Mouse (Mus musculus) testis, adult 2 months (tissue): ENCODE measurements around the gene Jakmip3.

ENCODE experiments used
- CTCF ChIP-seq: fragments of 200-500 bp; IDR thresholded peaks from 2 replicates; pipeline ENCODE4 v1.5.1; 2012; ENCODE audit warnings: low read depth, mild to moderate bottlenecking, inconsistent platforms, low read length, moderate library complexity; ENCODE audit not compliant: control insufficient read depth, insufficient read depth, insufficient replicate concordance
- POLR2A ChIP-seq: fragments of 200-500 bp; IDR thresholded peaks from 2 replicates; pipeline ENCODE4 v1.6.1; 2012; ENCODE audit warnings: low read depth, mild to moderate bottlenecking, inconsistent platforms, low read length, moderate library complexity; ENCODE audit not compliant: control insufficient read depth

GRCm38 (mm10) chr7:138940612-138941461, at the start of gene Jakmip3:
- TF ChIP-seq POLR2A (no peak), CTCF (no peak)
